Mouse (Mus musculus) left cerebral cortex, postnatal 14 days (tissue): ENCODE measurements around the gene Pxmp4. TPM values are rescaled to one million over a fixed set of nuclear protein-coding genes. Genes with fewer than 3 reads are reported as not detected.

Experiments
- DNase-seq, 2 experiments: peaks; one replicate each; pipeline ENCODE4 v3.0.0; 2021 to 2022; ENCODE audit warnings: low spot score in 2 of 2, mixed read lengths in 1 of 2
- intact Hi-C: fragments of 180-260 bp; cut with DNase I; formaldehyde crosslinking; loops from one replicate; pipeline ENCODE4 v1.15.1; 2025
- total RNA-seq, 2 experiments: library from RNA; stranded (reverse); gene quantifications; 2 replicates each; pipeline ENCODE4 v1.2.3; 2021

Gene Pxmp4
- total RNA-seq, 2 experiments from 2014 or later: 16.1 to 16.8 TPM

DNA sequence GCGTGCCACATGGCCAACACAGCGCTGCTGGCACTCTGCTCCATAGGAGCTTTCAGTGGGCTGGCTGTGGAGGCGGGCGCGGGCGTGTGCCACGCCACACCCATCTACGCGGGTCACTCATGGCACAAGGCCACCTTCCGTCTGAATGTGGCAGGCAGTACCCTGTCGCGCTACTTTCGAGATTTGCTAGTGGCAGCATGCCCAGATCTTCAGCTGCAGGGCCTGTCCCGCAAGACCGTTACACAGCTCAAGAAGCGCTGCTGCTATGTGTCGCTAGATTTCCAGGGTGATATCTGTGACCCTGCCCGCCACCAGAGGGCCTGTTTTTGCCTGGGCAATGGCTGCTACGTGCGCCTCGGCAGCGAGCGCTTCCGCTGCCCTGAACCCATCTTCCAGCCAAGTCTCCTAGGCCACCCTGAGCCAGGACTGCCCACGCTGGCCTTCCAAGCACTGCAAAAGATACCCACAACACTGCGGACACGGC lies 51.0 kb downstream of the Pxmp4 start:
- intact Hi-C loops: no loop called here
- DNase-seq: peak; percentile 73 to 86

DNA sequence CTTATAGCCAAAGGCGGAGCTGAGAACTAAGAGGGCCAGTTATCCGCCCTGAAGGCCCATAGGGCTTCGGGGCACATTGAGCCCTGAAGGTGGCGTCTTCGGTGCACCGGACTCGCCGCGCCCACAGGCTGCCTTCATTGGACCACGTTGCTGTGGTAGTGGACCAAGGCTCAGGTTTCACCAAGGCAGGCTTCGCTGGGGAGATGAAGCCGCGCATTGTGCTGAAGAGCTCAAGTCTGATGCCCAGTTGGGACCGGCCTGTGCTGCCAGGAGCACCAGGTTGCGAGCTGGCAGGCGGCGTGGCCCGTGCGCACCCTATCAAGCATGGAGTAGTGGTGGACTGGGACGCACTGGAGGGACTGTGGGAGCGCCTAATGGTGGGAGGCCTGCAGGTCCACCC lies 51.6 kb downstream of the Pxmp4 start:
- intact Hi-C loops: no loop called here
- DNase-seq: no peak

DNA sequence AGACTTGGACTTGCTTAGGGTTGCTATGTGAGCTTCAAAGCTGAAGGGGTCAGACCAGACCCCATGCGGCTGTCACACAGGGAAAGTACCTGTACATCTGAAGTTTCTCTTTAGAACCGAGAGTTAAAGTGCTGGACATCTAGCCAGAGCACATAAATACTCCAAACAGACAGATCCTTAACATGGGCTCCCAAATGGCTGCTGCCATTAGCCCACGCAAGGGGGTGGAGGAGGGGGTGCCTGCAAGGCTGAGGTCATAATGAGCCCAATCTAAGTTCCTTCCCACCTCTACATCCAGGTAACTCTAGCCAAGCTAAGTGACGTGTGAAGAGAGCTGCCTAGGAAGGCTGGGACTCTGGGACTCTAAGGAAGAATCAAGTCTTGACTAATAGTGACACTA lies 52.0 kb downstream of the Pxmp4 start, which contains the start of gene Actl10:
Gene Actl10 (plus strand): TSS at position 301 of the 400 bp plus-strand sequence.
- DNase-seq: no peak
- intact Hi-C loops: no loop called here

DNA sequence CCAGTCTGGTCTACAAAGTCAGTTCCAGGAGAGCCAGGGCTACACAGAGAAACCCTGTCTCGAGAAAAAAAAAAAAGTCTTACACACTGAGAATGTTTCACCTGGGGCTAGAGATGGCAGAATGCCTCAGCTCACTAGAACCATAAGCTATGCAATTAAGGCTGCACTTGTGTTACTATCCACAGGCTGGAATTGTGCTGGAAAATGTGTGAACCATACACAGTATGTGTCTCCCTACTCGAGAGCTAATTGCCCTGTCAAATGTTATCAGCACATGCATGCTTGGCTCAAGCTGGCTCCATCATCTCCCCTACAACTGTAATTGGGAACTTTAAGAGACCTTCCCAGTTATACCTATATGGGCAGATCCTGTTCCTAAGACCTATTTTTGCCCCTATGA lies 52.6 kb downstream of the Pxmp4 start:
- no peak for DNase-seq

DNA sequence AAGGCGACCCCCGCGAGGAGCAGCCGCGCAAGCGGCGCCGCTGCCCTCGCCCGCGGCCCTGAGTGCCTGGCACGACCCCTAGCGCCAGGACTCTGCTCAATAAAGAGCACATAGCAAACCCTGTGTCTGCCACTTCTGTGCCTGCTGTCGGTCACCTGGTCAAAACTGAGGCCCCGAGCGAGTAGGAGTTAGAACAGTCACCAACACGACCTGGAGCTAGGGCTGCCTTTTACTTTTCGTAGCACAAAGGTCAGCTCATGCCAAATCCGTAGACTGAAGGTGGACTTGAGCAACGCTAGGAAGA lies 53.7 kb downstream of the Pxmp4 start:
- intact Hi-C loops: no loop called here
- no peak for DNase-seq

More for the DNA sequence above, 52.6 kb downstream of the Pxmp4 start:
- intact Hi-C loops: no loop called here

DNA sequence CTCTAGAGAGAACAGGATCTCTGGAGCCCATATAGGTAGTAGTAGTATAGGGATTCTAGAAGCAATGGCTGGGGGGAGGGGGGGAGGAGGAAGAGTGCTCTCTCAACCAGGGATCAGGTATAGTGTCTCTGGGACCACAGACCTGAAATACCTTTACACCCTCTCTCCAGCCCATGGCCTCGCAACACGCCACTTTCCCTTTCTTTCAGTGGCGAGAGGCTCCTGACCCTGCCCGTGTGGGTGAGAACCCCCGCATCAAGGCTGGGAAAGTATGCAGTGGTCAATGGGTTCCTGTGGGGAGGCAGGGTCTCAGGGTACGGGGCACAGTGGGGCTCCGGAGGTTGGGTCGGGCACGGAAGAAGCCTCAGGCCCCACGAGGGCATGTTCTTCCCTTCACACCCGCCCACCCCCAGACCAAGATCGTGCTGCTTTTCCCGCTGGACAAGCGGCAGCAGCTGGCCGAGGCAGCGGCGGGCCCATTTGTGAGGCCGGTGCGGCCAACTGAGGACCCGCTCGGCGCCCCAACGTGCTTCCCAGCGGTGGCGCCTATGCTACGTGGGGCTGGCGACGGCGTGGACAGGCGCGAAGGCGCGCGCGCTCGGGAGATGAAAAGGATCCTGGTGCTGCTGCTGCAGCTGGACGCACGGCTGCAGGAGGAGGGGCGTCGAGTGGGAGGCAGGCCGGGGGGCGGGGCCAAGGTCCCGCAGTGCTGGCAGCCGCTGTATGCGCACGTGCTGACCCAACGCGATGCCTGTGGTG lies 54.2 kb downstream of the Pxmp4 start:
- intact Hi-C loops: no loop called here
- DNase-seq: peak; percentile 66 to 74

DNA sequence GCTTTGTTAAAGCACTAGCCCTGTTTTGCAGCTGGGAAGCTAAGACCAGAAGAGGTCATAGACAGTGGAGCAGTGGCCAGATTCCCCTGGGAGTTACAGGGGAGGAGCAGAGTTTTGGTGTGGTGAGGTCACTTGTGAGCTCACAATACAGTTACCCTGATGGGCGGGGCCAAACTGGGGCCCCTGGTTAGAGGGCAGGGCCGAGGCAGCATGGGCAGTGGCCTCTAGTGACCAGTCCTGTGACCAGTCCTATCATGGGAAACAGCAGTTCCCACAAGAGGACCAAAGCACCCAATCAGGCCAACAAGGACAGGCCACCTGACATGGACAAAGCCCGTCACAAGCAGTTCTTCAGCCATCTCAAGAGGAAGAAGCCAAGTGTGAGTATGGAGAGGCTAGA lies 54.8 kb downstream of the Pxmp4 start:
- no peak for DNase-seq
- intact Hi-C loops: no loop called here

DNA sequence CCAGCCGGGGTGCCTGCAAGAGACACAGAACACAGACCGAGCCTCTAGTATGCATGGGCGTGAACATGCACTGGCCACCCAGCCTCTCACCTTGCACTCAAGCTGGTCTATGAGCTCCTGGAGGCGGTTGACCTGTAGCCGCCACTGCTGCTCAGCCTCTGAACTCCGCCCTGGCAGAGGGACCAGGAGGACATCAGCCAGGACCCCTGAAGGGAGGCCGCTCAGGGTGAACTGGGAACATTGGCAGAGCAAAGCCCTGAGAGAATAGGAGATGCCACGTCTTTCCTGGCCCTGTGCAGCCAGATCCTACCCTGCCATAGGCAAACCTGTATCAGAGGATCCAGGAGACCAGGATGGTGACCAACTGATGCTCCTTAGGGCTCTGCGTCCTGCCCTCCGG lies 56.8 kb downstream of the Pxmp4 start, which contains the start of gene 1700003F12Rik:
Gene 1700003F12Rik (plus strand): TSS at position 375 of the 400 bp plus-strand sequence.
- DNase-seq: no peak
- intact Hi-C loops: no loop called here

DNA sequence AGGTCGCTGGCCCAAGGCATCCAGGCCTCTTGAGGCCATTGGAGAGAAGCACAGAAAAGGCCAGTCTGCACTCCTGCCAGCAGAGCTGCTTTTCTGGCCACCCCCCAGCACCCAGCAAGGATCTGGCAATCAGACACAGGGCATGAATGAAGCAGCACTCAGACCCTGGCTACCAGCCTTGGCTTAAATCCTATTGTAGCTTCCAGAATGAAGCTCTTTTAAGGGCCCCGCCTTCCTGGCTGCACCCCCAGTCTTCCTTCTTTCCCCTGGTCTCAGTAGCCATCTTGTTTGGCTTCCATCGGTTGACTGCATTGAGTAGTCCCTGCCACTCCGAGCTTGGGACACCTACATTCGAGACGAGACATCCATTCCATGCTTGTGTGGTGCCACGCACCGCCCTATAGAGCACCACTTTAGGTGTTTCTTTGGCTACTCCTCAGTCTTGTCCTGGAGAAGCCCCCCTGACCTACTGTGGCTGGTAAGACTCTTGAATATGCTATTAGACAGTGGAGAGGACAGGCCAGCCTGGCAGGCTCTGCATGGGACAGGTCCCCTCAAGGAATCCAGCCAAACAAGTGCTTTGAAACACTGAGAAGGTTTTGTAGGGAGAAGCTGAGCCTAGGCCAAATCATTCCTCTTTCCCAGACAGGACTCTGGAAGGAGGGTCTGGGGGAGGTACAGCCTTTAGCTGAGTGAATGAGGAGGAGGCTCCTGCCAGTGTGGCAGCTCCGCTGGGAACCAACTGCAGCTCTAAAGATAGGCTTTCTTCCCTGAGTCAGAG lies 59.8 kb downstream of the Pxmp4 start:
- DNase-seq: peak; percentile 75 to 85
- intact Hi-C loops: no loop called here

DNA sequence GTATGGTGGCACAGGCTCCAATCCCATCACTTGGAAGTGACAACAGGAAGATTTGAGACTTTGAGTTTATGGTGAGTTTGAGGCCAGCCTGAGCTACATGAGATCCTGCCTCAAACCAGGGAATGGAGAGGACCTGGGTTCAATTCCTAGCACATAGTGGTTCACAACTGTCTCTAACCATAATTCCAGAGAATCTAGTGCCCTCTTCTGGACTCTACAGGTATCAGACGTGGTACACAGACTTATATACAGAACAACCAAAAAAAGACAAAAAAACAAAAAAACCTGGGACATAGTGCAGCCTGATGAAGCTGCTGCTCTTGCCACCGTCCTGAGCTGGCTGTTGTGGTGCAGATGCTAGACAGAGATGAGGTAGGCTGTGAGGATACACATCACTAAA lies 61.9 kb downstream of the Pxmp4 start:
- no peak for DNase-seq
- intact Hi-C loops: no loop called here

DNA sequence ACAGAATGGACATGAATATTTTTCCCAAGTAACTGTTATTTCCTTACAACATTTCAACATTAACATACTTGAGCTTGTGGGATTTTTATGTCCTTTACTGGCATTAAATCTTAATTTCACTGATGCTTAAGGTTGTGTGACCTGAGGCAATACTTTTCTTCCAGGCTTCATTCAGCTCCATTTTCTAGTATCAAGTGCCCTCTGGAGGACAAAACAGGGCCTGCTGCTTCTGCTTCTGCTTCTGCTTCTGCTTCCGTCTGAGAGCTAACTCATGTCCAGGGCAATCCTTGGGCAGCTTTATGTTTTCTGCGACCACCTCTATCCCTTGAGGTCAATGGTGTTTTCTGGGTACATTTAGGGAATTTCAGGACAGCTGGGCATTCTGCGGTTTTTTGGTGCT lies 63.8 kb downstream of the Pxmp4 start:
- intact Hi-C loops: loop anchor here (1.0 kb wide), 1 partner anchor 122 kb away; no protein-coding TSS in a partner anchor
- peak; percentile 74 for DNase-seq

DNA sequence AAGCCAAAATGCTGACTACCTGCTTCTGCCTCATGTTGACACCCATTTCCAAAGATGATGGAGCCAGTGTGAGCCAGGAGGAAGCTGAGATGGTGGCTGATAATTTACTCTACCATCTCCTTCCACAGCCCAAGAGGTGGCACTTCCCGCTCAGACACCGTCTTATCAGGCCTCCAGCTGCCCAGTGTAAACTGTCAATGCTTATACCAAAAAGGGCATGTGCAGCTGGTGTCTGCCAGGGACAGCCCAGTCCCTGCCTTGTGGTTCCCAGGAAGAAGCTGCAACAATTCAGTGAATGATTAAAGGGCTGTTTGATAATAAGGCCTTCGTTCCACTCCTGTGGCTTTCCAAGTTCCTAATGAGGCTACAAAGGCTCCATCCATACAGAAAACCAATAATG lies 64.8 kb downstream of the Pxmp4 start:
- intact Hi-C loops: loop anchor here (1.0 kb wide), 1 partner anchor 121 kb away; no protein-coding TSS in a partner anchor
- no peak for DNase-seq

DNA sequence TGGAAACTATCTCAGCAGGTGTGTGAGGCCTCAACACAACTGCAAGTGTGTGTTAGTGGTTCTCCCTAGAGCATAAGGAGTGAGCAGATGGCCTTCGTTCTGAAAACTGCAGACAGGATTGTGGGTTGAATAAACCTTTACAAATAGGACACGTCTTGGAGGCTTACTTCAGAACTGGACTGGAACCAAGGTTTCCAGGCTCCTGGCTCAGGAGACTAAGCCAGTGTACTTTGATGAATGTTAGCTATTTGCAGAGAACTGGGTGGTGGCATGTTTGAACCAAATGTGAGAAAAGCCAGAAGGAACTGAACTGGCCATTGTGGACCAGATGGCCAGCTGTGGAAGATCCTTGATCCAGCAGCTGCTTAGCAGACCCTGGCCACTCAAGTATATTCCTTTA lies 65.2 kb downstream of the Pxmp4 start:
- peak; percentile 62 to 75 for DNase-seq
- intact Hi-C loops: no loop called here

Other genes with a start within 250 kb of the Pxmp4 start
- gene Cdk5rap1, start 230.7 kb downstream of the Pxmp4 start, total RNA-seq: 10 to 100 TPM; 11.8 to 13.5 TPM
- gene Snta1, start 195.6 kb downstream of the Pxmp4 start, total RNA-seq: 10 to 100 TPM; 31.4 to 31.9 TPM
- gene Cbfa2t2, start 167.2 kb downstream of the Pxmp4 start, total RNA-seq: 10 to 100 TPM; 40.5 to 52.0 TPM
- gene 1700003F12Rik, start 56.6 kb downstream of the Pxmp4 start, total RNA-seq: under 1 TPM in 1 of 2 experiments, not detected in 1; 0.68 TPM
- gene Actl10, start 51.9 kb downstream of the Pxmp4 start, total RNA-seq: not detected
- gene Necab3, start 44.8 kb downstream of the Pxmp4 start, total RNA-seq: 100 to 1,000 TPM in 1 of 2 experiments, 10 to 100 TPM in 1; 90.6 to 113 TPM
- 10 to 100 TPM; 11.5 to 11.8 TPM for gene E2f1, start 33.8 kb downstream of the Pxmp4 start, total RNA-seq
- 10 to 100 TPM; 13.3 to 14.2 TPM for gene Zfp341, start 9.6 kb upstream of the Pxmp4 start, total RNA-seq
- not detected for gene 4930519P11Rik, start 9.7 kb upstream of the Pxmp4 start, total RNA-seq
- gene Chmp4b, start 48.0 kb upstream of the Pxmp4 start, total RNA-seq: 100 to 1,000 TPM; 207 to 208 TPM
- not detected for gene Gm14214, start 166.3 kb upstream of the Pxmp4 start, total RNA-seq
- 100 to 1,000 TPM in 1 of 2 experiments, 10 to 100 TPM in 1; 96.5 to 103 TPM for gene Raly, start 187.4 kb upstream of the Pxmp4 start, total RNA-seq
- not detected for gene a, start 187.7 kb upstream of the Pxmp4 start, total RNA-seq